Mouse (Mus musculus): Measurements from ENCODE around the gene Gm8300.
"Not testable (repeated sequence)": the region's sequence is repeated elsewhere in the genome, so short reads cannot be mapped to it uniquely, and the experiment has no call there.

Gene Gm8300

GRCm38 (mm10) chr12:87514016-87514415 is at the start of gene Gm8300:
TSS of gene Gm8300 (plus strand) at chr12:87514316.
- DNase-seq (ENCODE audit: low read depth, low spot score) = not testable (repeated sequence)

GRCm38 (mm10) chr12:87464678-87465297 is 49.3 kb upstream of the Gm8300 start:
- no peak for DNase-seq (ENCODE audit: low read depth, low spot score)

DNA sequence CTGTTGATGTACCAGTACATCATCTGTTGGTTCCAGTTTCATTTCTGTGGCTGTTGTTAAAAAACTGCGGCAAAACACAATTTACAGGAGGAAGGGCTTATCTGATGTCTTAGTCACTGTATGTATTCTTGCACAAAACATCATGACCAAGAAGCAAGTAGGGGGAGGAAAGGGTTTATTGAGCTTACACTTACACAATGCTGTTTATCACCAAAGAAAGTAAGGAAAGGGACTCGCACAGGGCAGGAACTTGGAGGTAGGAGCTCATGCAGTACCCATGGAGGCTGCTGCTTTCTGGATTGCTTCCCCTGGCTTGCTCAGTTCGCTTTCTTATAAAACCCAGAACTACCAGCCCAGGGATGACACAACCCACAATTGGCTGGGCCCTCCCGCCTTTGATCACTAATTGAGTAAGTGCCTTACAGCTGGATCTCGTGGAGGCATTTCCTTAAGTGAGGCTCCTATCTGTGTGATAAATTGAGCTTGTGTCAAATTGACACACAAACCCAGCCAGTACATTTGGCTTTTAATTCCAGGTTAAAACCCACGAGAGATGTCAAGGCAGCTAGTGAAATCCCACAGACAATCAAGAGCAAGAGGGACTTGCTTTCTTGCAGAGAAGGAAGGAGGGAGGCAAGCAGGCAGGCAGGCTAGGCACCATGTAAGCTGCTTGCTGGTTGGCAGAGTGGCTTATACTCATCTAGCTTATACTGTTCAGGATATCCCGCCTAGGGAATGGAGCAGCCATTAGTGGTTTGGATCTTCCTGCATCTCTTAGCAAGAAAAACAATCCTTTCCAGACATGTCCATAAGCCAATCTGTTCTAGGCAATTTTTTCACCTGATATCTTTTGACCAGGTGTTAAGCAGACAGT is 43.6 kb upstream of the Gm8300 start:
- no peak for DNase-seq (ENCODE audit: low read depth, low spot score)

DNA sequence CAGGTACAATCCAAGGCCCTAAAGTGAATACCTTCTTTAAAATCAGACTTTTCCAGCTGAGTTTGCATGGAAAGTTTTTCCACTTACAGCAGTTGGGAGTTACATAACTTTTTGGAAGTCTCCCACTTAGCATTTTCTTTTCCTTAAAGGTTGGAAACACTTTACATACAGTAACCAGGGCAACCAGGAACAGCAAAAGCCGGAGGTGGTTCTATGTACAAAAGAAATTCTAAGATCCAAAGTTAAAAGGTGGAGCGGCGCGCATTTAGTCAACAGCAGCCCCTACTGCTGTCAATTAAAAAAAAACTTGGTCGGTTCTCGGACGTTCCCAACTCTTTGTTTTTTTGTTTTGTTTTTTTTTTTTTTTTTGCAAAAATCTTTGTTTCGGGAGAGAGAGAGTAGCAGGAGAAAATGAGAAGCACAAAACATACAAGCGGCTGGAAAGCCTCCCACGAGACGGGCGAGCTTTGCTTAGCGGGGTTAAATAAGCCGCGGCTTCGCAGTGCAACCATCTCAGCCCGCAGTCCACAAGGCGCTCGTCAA is 42.6 kb upstream of the Gm8300 start:
- peak; percentile 77 for DNase-seq (ENCODE audit: low read depth, low spot score)

DNA sequence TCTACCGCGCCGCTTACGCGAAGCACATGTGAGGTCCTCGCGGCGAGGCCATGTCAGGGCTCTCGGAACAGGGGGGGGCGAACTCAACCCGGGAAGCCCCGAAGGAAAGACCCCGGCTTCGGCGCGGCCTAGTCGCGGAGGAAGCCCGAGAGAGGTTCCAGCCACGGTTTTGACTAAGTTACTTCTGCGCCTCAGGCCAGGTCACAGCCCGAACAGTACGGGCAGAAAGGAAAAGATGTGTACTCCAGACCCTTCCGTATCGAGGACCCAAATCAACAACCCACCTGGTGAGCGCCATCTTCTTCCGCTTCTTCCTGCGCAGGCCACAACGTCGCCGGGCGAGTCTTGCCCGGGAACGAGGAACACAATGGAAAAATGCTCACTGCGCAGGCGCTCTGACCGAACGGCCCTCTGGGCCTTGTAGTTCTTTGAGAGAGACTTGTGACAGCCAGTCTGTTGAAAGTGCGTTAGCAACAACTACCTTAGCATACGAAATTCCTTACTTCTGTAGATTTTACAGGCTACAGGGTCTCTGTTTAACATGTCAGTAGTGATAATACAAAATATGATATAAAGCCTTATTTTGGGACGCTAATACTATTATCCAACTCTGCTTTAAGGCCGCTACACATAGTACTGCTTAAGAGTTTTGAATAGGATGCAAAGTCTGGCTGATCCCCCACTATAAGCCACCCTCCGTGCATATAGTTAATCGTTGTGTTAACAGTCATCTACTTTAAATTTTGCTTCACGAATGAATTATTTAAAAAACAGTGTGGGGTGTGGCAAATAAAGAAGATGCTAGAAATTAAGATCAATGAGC is 41.9 kb upstream of the Gm8300 start, which contains the start of gene Snw1:
Gene Snw1, minus strand, starts transcription at position 311 of the 823 bp plus-strand sequence.
- peak; percentile 98 for DNase-seq (ENCODE audit: low read depth, low spot score)

GRCm38 (mm10) chr12:87474756-87475155 is 39.4 kb upstream of the Gm8300 start:
- no peak for DNase-seq (ENCODE audit: low read depth, low spot score)

- DNase-seq (ENCODE audit: low read depth, low spot score) = not testable (repeated sequence)
Measured at GRCm38 (mm10) chr12:87482482-87482881, 31.6 kb upstream of the Gm8300 start.

- not testable (repeated sequence) for DNase-seq (ENCODE audit: low read depth, low spot score)
Measured at GRCm38 (mm10) chr12:87488683-87489082, 25.4 kb upstream of the Gm8300 start.

DNA sequence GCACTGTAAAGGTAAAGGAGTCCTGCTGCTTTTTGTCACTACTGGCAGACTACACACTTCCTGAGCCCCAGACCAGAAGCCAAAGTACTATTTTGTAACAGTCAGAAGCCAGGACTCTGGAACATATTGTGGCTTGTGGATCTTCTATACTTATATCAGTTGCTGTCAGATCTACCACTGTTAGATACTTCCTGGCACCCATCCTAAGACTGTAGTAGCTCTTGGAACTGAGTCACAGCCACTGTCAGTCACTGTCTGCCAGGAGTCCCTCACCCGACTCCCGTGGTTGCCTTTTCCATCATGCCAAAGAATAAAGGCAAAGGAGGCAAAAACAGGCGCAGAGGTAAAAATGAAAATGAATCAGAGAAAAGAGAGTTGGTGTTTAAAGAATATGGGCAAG is 19.7 kb upstream of the Gm8300 start, which contains the start of gene Gm5788:
Gene Gm5788, plus strand, starts transcription at position 301 of the 400 bp plus-strand sequence.
- not testable (repeated sequence) for DNase-seq (ENCODE audit: low read depth, low spot score)

- DNase-seq (ENCODE audit: low read depth, low spot score) = not testable (repeated sequence)
Measured at GRCm38 (mm10) chr12:87519616-87520015, 5.5 kb downstream of the Gm8300 start.

GRCm38 (mm10) chr12:87543927-87544326 is 29.8 kb downstream of the Gm8300 start:
- no peak for DNase-seq (ENCODE audit: low read depth, low spot score)

DNA sequence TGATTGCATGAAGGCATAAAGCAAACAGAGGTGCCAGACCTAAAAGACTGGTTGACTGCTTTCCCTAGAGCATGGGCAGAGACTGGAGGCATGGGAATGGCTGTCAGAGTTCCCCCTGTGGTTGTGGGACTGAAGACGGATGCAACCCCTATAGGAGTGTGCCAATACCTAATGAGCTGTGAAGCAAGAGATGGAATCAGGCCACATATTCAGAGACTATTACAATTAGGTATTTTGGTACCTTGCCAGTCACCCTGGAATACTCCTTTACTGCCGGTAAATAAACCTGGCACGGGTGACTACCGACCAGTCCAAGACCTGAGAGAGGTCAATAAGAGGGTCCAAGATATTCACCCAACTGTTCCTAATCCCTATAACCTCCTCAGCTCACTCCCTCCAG is 36.5 kb downstream of the Gm8300 start:
- not testable (repeated sequence) for DNase-seq (ENCODE audit: low read depth, low spot score)

All from brain, adult 2 months (tissue).